Mouse (Mus musculus): Measurements from ENCODE around the gene Naga.

GRCm38 (mm10) chr15:82335194-82335593 lies 3.5 kb downstream of the Naga start:
- TF ChIP-seq POLR2A (IDR thresholded peaks at IDR 0.05; ENCODE audit: extremely low read depth, insufficient read depth, low read length), result no peak
- TF ChIP-seq CTCF (IDR thresholded peaks at IDR 0.05; ENCODE audit: low read depth, low read length), result no peak
